Mouse (Mus musculus) common myeloid progenitor, adult 5-6 weeks (primary cell): Measurements from ENCODE around the gene Rnf145. TPM values are rescaled to one million over a fixed set of nuclear protein-coding genes. Genes with fewer than 3 reads are reported as not detected.

Source experiments
- ATAC-seq: replicated peaks from 2 replicates; pipeline ENCODE4 v1.8.0; 2016; ENCODE audit warnings: low read depth, mild to moderate bottlenecking, moderate TSS enrichment, inconsistent platforms; ENCODE audit not compliant: poor library complexity, severe bottlenecking
- total RNA-seq: library from RNA; stranded (forward); fragments of 200-1000, 187-1606 nt; gene quantifications from 2 replicates; pipeline ENCODE4 v1.2.3, GENCODE M21; 2017

Gene Rnf145
- total RNA-seq, 1 experiment from 2014 or later: 42.5 TPM

DNA sequence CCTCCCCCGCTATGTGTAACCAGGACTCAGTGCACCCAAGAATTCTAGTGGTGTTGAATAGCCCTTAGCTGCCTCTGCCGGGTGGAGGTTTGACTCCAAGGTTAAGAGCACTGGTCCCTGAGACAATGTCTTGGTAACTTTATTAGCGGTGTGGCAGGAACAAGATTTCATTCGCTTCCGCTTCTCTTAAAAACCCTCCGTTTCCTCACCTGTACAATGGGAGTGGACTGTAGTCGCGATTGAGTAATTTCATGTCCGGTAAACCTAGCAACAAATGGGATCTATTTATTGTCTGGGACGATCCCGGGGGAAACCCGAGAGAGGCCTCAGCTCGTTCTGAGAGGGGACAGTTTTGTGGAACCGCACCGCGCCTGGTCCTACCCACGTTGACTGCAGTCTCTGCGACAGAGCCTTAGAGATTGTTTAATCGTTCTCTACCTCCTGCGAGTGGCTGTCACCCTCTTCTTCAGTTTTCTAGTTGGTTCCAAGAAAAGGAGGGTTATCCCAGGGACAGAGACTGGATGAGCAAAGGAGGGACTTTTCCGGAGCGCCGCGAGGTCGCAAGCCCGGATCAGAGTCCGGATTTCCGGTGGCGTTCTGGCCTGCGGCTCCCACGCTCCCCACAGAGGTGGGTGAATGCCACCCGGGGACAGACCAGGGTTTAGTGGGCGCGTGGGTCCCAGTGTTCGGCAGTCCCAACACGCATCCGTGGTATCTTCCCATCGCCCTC is 94.1 kb downstream of the Rnf145 start:
- ATAC-seq: no peak

DNA sequence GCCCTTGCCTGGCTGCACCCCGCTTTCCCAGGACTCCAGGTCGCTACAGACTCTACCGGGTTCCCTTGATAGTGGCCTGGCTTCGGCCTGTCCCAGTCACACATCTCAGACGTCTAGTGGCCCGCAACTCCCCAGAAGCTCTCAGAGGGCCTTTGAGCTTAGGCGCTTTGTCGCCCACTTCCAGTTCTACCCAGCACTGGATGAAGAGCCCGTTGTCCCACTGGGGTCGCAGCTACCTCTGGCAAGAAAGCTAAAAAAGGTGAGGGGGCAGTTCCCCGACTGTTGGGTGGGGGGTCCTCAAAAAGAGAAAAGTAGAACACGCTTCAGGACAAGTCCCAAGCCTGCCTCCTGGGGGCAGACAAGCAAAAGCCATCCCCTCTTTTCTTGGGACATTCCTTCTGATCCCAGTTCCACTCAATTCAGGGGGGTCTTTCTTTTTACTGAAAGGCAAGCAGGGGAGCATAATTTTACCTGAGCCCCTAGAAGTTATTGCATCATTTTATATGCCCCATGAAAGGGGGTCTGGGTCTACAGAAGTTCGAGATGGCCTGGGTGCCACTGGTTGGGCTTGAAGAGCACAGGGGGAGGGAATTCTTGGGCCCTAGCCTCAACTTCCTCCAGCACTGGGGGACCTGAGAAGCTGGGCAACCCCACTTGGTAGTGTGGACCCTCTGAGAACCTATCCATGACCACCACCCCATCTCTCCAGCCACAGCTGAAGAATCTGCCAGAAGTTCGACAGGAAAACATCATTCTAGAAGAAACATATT is 94.8 kb downstream of the Rnf145 start:
- no peak for ATAC-seq

Other genes with a start within 250 kb of the Rnf145 start
- not detected in 2 replicates for gene Il12b, start 118.9 kb upstream of the Rnf145 start, total RNA-seq
- 17.4 and 30.9 TPM in 2 replicates for gene Ublcp1, start 48.5 kb upstream of the Rnf145 start, total RNA-seq
- gene Ebf1, start 98.4 kb downstream of the Rnf145 start, total RNA-seq: not detected in 2 replicates